Comparison of ENCODE assay signal across 9 mouse cellular contexts in genomic region chr10:62311464-62311863, GRCm38 (mm10). TPM values are rescaled to one million over a fixed set of nuclear protein-coding genes. Genes with fewer than 3 reads are reported as not detected.
DNase-seq lines count a peak whose midpoint lies in the region; ATAC-seq lines count a peak whose summit lies in the region.
"Had no signal": no experiment of that assay in that cellular context is flagged by ENCODE, and none has a peak within 500 bp of the region (broad histone marks: within the 10 kb centered on the region; RNA-seq: fewer than 3 reads in every experiment).

No protein-coding gene starts in this region.

- WGBS in embryonic facial prominence, embryonic 14.5 days, result 33% methylated on average over 6 of the region's 6 CpGs
- WGBS in liver, embryonic 12.5 days (ENCODE audit: insufficient replicate concordance), result 35% methylated on average over 6 of the region's 6 CpGs

- H3K4me2 ChIP-seq in embryonic facial prominence, embryonic 14.5 days (ENCODE audit: low read depth, low read length), result no peak overlapping the region
- peak overlapping the region; percentile 6; the same call in 1 of the 2 replicates for H3K4me2 ChIP-seq in liver, embryonic 12.5 days

- peak; percentile 29 for DNase-seq in thymus, postnatal 14 days
- no peak for DNase-seq in thymus, postnatal 36 days
- DNase-seq in embryonic facial prominence, embryonic 14.5 days (ENCODE audit: low spot score), result peak; percentile 71
- DNase-seq in heart, postnatal 36 days, result peak; percentile 58 to 60
- peak; percentile 47 to 74 for DNase-seq in spleen, postnatal 4 days (ENCODE audit: low spot score in 2 of 2)
- DNase-seq in urinary bladder, postnatal 10 days (ENCODE audit: low spot score), result no peak

- H3K36me3 ChIP-seq in embryonic facial prominence, embryonic 14.5 days (ENCODE audit: control insufficient read depth, insufficient read depth, low read length), result no peaks in the 10 kb centered on the region; the same call in 1 of the 2 replicates
- peaks cover 97% of the 10 kb centered on the region for H3K36me3 ChIP-seq in liver, embryonic 12.5 days

- H3K4me1 ChIP-seq in embryonic facial prominence, embryonic 14.5 days (ENCODE audit: control insufficient read depth, insufficient read depth, low read length), result peaks cover 5% of the 10 kb centered on the region
- H3K4me1 ChIP-seq in liver, embryonic 12.5 days, result peaks cover 44% of the 10 kb centered on the region

- intact Hi-C loops in heart, postnatal 36 days (cut with DNase I), result no loop called here

- no peak overlapping the region for H3K9ac ChIP-seq in embryonic facial prominence, embryonic 14.5 days (ENCODE audit: low read depth, low read length)
- H3K9ac ChIP-seq in liver, embryonic 12.5 days, result no peak overlapping the region

- ATAC-seq in embryonic facial prominence, embryonic 14.5 days (ENCODE audit: low read depth), result peak; percentile 41; the same call in 1 of the 2 replicates
- no peak for ATAC-seq in liver, embryonic 12.5 days
- no peak for ATAC-seq in erythroblast, adult 5-6 weeks (replicated peaks; ENCODE audit: low FRiP score, poor library complexity, severe bottlenecking)

- no peaks in the 10 kb centered on the region for H3K27me3 ChIP-seq in embryonic facial prominence, embryonic 14.5 days (replicated peaks; ENCODE audit: control insufficient read depth, insufficient read depth, low read length)
- no peaks in the 10 kb centered on the region for H3K27me3 ChIP-seq in liver, embryonic 12.5 days (replicated peaks)

- no peak overlapping the region for H3K27ac ChIP-seq in embryonic facial prominence, embryonic 14.5 days (replicated peaks; ENCODE audit: low read depth, low read length)
- no peak overlapping the region for H3K27ac ChIP-seq in liver, embryonic 12.5 days

- H3K9me3 ChIP-seq in embryonic facial prominence, embryonic 14.5 days (ENCODE audit: control insufficient read depth, low read length), result no peaks in the 10 kb centered on the region
- H3K9me3 ChIP-seq in liver, embryonic 12.5 days (replicated peaks), result no peaks in the 10 kb centered on the region

- H3K4me3 ChIP-seq in embryonic facial prominence, embryonic 14.5 days (ENCODE audit: low read depth, low read length), result no peak overlapping the region
- no peak overlapping the region for H3K4me3 ChIP-seq in liver, embryonic 12.5 days

RNA-seq across cellular contexts. Expression of gene Tacr2, which starts 59.2 kb away (rescaled TPM):
- polyA plus RNA-seq in embryonic facial prominence, embryonic 14.5 days (2014; fragmentation: Nextera tagmentation; extraction: Ambion mirVana), result not detected in 2 replicates
- total RNA-seq in heart, postnatal 36 days (2021), result not detected
- not detected in 2 replicates for polyA plus RNA-seq in liver, embryonic 12.5 days (2016; fragmentation: Nextera tagmentation; extraction: Ambion mirVana)
- total RNA-seq in erythroblast, adult 5-6 weeks (2015; ENCODE audit: low replicate concordance), result not detected in 2 replicates
- total RNA-seq in erythroblast, adult 5-6 weeks (2017; ENCODE audit: low replicate concordance), result not detected in 2 replicates
- polyA plus RNA-seq: limb, embryonic 14.5 days had no signal

Comparison
In these comparisons a context has a peak if more than half of its experiments do, and no peak if none do; other contexts are left out.
1. DNase-seq: peak in thymus, postnatal 14 days (single experiment), embryonic facial prominence, embryonic 14.5 days (single experiment), heart, postnatal 36 days (2 of 2) and spleen, postnatal 4 days (2 of 2); none in thymus, postnatal 36 days (0 of 2) and urinary bladder, postnatal 10 days (single experiment).